Mouse (Mus musculus) bone marrow macrophage, adult 2 months (primary cell): Measurements from ENCODE around the gene Arl4d. TPM values are rescaled to one million over a fixed set of nuclear protein-coding genes. Genes with fewer than 3 reads are reported as not detected.
"Not testable (repeated sequence)": the region's sequence is repeated elsewhere in the genome, so short reads cannot be mapped to it uniquely, and the experiment has no call there.

Source experiments
- H3K27ac ChIP-seq: 2 replicates; pipeline ENCODE4 v1.5.1; 2012; ENCODE audit warnings: low read depth, low read length; ENCODE audit not compliant: insufficient read depth
- H3K4me1 ChIP-seq: 2 replicates; pipeline ENCODE4 v1.6.1; 2012; ENCODE audit warnings: low read length; ENCODE audit not compliant: control insufficient read depth, insufficient read depth
- H3K4me3 ChIP-seq: 2 replicates; pipeline ENCODE4 v1.5.1; 2012; ENCODE audit warnings: mild to moderate bottlenecking, low read length, moderate library complexity; ENCODE audit not compliant: insufficient read depth
- CTCF ChIP-seq: IDR thresholded peaks from 2 replicates; pipeline ENCODE4 v1.5.1; 2012; ENCODE audit warnings: low read depth, mild to moderate bottlenecking, low read length, moderate library complexity
- POLR2A ChIP-seq: IDR thresholded peaks from 2 replicates; pipeline ENCODE4 v1.6.1; 2012; ENCODE audit warnings: mild to moderate bottlenecking, low read depth, low read length, borderline replicate concordance
- polyA plus RNA-seq: library from polyadenylated mRNA; stranded (reverse); fragments of >200 nt; gene quantifications from 2 replicates; pipeline ENCODE4 v1.2.4, GENCODE M21; 2012; ENCODE audit not compliant: missing spikeins, insufficient read depth, insufficient read length

Gene Arl4d
- polyA plus RNA-seq, 1 experiment = 0.80 TPM

DNA sequence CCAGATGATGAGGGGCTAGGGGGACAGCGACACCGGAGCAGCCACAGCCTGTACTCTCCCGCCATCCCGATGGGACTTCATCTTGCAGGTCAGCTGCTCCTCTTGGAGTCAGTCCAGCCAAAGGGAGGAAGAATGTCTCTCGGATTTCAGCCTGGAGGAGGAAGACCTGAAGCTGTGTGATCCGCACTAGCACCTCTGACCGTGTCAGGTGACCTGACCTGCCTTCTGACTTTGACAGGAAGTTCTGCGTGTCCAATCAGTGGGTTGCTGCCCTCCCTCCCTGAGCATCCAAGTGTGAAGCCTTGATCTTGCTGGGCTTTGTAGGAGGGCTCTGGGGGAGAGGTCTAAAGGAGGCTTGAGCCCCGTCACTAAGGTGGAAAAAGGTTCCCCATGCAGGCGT lies 29.7 kb upstream of the Arl4d start:
- H3K4me3 ChIP-seq = no peak overlapping the region

GRCm38 (mm10) chr11:101639761-101640160 lies 25.6 kb upstream of the Arl4d start:
- TF ChIP-seq POLR2A (no peak), CTCF (no peak)

More for the DNA sequence above, 29.7 kb upstream of the Arl4d start:
- Histone ChIP-seq H3K4me1 (no peaks in the 10 kb centered on the region; the same call in 1 of the 2 replicates), H3K27ac (no peak overlapping the region)
- TF ChIP-seq CTCF = no peak
- TF ChIP-seq POLR2A = no peak

DNA sequence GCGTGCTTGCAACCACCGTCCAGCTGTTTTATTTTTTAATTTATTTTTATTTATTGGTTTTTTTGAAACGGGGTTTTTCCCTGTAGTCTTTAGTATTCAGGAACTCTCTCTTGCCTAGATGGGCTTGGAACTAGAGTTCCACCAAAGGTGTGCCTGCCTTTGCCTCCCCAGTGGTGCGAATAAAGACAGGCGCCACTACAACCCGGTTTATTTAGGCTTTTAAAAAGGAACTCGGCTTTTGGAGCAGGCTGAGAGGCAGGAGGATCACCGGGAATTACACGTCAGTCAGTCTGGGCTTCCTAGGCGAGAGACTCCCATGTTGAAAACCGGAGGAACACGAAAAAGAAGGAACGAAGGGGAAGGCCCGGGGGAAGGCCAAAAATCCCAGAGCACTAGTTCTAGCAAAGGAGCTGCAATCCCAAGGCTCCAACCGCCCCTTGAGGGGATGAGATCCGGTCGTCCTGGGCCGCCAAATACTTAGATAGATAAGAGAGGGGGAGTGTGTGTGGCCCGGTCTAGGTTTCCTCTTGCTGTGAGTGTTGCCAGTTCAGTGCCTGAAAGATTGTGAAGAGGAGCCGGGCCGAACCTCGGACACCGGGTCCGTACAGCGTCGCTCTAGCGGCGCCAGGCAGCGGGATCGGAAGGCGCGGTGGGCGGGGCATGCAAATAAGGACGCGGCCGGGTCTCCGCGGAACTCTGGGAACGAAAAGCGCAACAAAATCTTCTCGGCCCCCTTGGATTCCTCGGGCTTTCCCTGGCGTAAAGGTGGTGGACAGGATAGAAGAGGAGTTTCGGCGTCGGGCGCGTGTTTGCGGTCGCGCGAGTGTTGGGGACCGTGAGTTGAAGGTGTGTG lies 24.3 kb upstream of the Arl4d start:
- Histone ChIP-seq H3K27ac (peak overlapping the region; percentile 69), H3K4me3 (peak overlapping the region; percentile 47)
- not testable (repeated sequence) for H3K4me1 ChIP-seq

More at GRCm38 (mm10) chr11:101639761-101640160, 25.6 kb upstream of the Arl4d start:
- H3K4me3 ChIP-seq = no peak overlapping the region
- peaks cover 9% of the 10 kb centered on the region for H3K4me1 ChIP-seq
- H3K27ac ChIP-seq = no peak overlapping the region

DNA sequence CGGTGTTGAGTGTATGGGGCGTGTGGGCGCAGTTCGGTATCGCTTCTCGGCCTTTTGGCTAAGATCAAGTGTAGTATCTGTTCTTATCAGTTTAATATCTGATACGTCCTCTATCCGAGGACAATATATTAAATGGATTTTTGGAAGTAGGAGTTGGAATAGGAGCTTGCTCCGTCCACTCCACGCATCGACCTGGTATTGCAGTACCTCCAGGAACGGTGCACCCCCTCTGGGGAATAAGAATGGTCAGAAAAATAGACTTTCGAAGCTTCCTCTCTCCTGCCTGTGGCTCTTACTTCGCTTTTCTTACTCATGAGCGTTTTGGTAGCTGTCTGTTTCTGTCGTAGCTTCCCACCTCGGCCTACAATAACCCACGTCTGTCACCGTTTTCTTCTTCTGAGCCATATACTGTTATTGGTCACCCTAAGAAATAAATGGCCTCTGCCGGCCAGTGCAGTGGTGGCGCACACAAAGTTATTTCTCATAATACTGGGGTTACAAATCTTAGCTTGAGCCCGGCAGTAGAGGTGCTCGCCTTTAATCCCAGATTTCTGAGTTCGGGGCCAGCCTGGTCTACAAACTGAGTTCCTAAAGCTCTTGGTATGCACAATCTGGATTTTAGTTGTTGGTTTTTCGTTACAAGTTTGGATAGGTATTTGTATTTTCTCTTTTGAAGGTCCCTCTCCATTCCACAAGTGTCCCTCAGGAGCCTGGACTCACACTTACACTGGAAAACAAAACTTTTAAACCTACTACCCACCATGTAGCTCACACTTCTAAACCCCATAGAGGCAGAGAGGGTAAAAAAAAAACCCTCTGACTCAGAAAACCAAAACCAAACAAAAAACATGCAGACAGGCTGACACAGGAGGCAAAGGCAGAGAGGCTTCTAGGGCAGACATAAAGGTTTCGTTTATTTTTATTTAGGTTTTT lies 23.4 kb upstream of the Arl4d start:
- H3K4me3 ChIP-seq = peak overlapping the region; percentile 47
- TF ChIP-seq POLR2A = peak; percentile 68; the same call in 1 of the 2 replicates
- peak overlapping the region; percentile 69 for H3K27ac ChIP-seq
- not testable (repeated sequence) for H3K4me1 ChIP-seq

DNA sequence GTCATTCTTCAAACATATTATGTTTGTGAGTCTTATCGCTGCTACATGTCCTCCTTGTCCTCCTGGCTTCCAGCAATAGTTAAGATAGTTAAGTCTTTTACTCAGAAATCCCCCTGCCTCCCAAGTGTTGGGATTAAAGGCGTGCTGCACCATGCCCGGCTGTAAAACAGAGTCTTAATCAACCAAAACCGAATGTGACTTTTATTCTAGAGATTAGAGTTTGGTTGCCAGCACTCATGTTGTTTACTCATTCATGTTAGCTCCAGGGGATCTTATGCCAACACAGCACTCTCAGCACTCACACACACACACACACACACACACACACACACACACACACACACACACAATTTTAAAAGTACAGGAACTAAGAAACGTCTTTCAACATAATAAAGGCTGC lies 22.4 kb upstream of the Arl4d start:
- TF ChIP-seq POLR2A (no peak), CTCF (no peak)
- Histone ChIP-seq H3K4me3 (no peak overlapping the region), H3K27ac (0 out of 2 replicates have a peak overlapping the region, but pooled peaks have one; percentile 42)

DNA sequence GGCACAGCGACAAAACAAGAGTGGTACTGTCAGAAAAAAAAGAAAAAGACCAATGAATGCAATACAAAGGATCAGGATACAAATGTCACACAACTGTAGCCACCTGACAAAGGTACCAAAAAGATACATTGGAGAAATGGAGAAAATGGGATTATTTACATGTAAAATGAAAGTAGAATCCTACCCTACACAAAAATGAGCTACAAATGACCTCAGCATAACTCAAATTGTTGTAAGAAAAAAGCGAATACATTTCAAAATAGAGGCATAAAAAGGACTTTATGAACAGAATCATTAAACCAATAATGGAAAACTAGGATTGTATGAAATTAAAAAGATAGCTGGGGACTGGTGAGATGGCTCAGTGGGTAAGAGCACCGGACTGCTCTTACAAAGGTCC lies 20.8 kb upstream of the Arl4d start:
- Histone ChIP-seq H3K27ac (no peak overlapping the region), H3K4me3 (no peak overlapping the region), H3K4me1 (peaks cover 9% of the 10 kb centered on the region)
- TF ChIP-seq CTCF = no peak

More for the DNA sequence above, 22.4 kb upstream of the Arl4d start:
- peaks cover 9% of the 10 kb centered on the region for H3K4me1 ChIP-seq

DNA sequence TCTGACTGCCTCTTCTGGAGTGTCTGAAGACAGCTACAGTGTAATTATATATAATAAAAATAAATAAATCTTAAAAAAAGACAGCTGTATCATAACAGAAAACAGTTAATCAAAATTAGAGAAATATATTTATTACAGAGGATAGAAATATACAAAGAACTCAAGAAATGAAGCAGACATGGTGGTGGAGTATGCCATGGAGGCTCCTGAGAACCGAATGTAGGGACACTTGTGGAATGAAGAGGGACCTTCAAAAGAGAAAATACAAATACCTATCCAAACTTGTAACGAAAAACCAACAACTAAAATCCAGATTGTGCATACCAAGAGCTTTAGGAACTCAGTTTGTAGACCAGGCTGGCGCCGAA lies 20.3 kb upstream of the Arl4d start:
- not testable (repeated sequence) for H3K27ac ChIP-seq, H3K4me3 ChIP-seq, H3K4me1 ChIP-seq

DNA sequence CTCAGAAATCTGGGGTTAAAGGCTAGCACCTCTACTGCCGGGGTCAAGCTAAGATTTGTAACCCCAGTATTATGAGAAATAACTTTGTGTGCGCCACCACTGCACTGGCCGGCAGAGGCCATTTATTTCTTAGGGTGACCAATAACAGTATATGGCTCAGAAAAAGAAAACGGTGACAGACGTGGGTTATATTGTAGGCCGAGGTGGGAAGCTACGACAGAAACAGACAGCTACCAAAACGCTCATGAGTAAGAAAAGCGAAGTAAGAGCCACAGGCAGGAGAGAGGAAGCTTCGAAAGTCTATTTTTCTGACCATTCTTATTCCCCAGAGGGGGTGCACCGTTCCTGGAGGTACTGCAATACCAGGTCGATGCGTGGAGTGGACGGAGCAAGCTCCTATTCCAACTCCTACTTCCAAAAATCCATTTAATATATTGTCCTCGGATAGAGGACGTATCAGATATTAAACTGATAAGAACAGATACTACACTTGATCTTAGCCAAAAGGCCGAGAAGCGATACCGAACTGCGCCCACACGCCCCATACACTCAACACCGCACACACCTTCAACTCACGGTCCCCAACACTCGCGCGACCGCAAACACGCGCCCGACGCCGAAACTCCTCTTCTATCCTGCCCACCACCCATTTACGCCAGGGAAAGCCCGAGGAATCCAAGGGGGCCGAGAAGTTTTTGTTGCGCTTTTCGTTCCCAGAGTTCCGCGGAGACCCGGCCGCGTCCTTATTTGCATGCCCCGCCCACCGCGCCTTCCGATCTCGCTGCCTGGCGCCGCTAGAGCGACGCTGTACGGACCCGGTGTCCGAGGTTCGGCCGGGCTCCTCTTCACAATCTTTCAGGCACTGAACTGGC lies 19.7 kb upstream of the Arl4d start:
- peak overlapping the region; percentile 47 for H3K4me3 ChIP-seq
- H3K4me1 ChIP-seq = not testable (repeated sequence)
- peak overlapping the region; percentile 65 for H3K27ac ChIP-seq
- TF ChIP-seq POLR2A = peak; percentile 93; the same call in 1 of the 2 replicates

- H3K4me3 ChIP-seq = peak overlapping the region; percentile 47
- not testable (repeated sequence) for H3K4me1 ChIP-seq
- H3K27ac ChIP-seq = peak overlapping the region; percentile 12; the same call in 1 of the 2 replicates
Observed at GRCm38 (mm10) chr11:101646283-101646794, 19.0 kb upstream of the Arl4d start.

DNA sequence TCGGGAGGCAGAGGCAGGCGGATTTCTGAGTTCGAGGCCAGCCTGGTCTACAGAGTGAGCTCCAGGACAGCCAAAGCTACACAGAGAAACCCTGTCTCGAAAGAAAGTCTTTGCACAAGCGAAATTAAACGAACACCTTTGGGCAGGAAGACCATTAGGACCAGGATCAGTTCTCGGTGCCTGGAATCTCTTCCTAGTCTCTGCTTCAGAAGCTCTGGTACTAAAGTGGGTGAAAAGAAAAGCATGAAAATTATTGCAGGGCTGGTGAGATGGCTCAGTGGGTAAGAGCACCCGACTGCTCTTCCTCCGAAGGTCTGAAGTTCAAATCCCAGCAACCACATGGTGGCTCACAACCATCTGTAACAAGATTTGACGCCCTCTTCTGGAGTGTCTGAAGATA lies 18.2 kb upstream of the Arl4d start:
- H3K4me3 ChIP-seq, H3K27ac ChIP-seq, H3K4me1 ChIP-seq: not testable (repeated sequence)
